Mouse (Mus musculus): ENCODE data around the gene Prl8a9. TPM values are rescaled to one million over a fixed set of nuclear protein-coding genes. Genes with fewer than 3 reads are reported as not detected.

The Prl8a9 gene
- polyA plus RNA-seq (2015; fragmentation: Nextera tagmentation; extraction: Ambion mirVana): not detected in 2 replicates

- Histone ChIP-seq H3K9me3 (replicated peaks) (no peaks in the 10 kb centered on the region), H3K4me3 (no peak within 1 kb of the TSS), H3K4me1 (replicated peaks) (no peaks in the 10 kb centered on the region), H3K36me3 (no peaks in the 10 kb centered on the region), H3K9ac (no peak within 1 kb of the TSS), H3K27ac (no peak within 1 kb of the TSS), H3K27me3 (no peaks in the 10 kb centered on the region), H3K4me2 (no peak within 1 kb of the TSS)
- ATAC-seq (replicated peaks; ENCODE audit: insufficient number of reproducible peaks, insufficient read depth, low FRiP score, low read depth): no peak
- WGBS: 73% methylated on average over 2 of the region's 2 CpGs
These were observed at the start of gene Prl8a9 for GRCm38 (mm10) chr13:27564506-27564905. Prl8a9 (minus strand) TSS chr13:27564606.

GRCm38 (mm10) chr13:27610482-27610881, 46.1 kb upstream of the Prl8a9 start, which contains the start of gene Prl7b1:
Prl7b1 (minus strand) TSS chr13:27610582.
- Histone ChIP-seq H3K4me2 (no peak within 1 kb of the TSS), H3K9me3 (replicated peaks) (no peaks in the 10 kb centered on the region), H3K9ac (no peak within 1 kb of the TSS), H3K4me3 (no peak within 1 kb of the TSS), H3K36me3 (no peaks in the 10 kb centered on the region), H3K27me3 (no peaks in the 10 kb centered on the region), H3K4me1 (replicated peaks) (no peaks in the 10 kb centered on the region), H3K27ac (no peak within 1 kb of the TSS)
- no peak for ATAC-seq (replicated peaks; ENCODE audit: insufficient number of reproducible peaks, insufficient read depth, low FRiP score, low read depth)
- 65% methylated on average over 4 of the region's 4 CpGs for WGBS

- 67% methylated on average over 2 of the region's 2 CpGs for WGBS
- H3K4me1 ChIP-seq (replicated peaks): no peaks in the 10 kb centered on the region
- no peak within 1 kb of the TSS for H3K4me3 ChIP-seq
- H3K4me2 ChIP-seq: no peak within 1 kb of the TSS
- H3K9ac ChIP-seq: no peak within 1 kb of the TSS
- no peaks in the 10 kb centered on the region for H3K27me3 ChIP-seq
- no peaks in the 10 kb centered on the region for H3K36me3 ChIP-seq
- H3K9me3 ChIP-seq (replicated peaks): no peaks in the 10 kb centered on the region
- H3K27ac ChIP-seq: no peak within 1 kb of the TSS
- ATAC-seq (replicated peaks; ENCODE audit: insufficient number of reproducible peaks, insufficient read depth, low FRiP score, low read depth): no peak
These were observed 17.7 kb upstream of the Prl8a9 start, which contains the start of gene Prl8a1 for GRCm38 (mm10) chr13:27582071-27582470. Prl8a1 (minus strand) TSS chr13:27582171.

- Histone ChIP-seq H3K36me3 (no peaks in the 10 kb centered on the region), H3K4me2 (no peak overlapping the region), H3K27ac (no peak overlapping the region), H3K4me1 (replicated peaks) (no peaks in the 10 kb centered on the region), H3K9ac (no peak overlapping the region), H3K4me3 (no peak overlapping the region), H3K9me3 (replicated peaks) (no peaks in the 10 kb centered on the region), H3K27me3 (no peaks in the 10 kb centered on the region)
- no peak for ATAC-seq (replicated peaks; ENCODE audit: insufficient number of reproducible peaks, insufficient read depth, low FRiP score, low read depth)
These were observed 11.1 kb downstream of the Prl8a9 start for GRCm38 (mm10) chr13:27553336-27553735.

- Histone ChIP-seq H3K9ac (no peak overlapping the region), H3K4me2 (no peak overlapping the region), H3K27me3 (no peaks in the 10 kb centered on the region), H3K9me3 (replicated peaks) (no peaks in the 10 kb centered on the region), H3K27ac (no peak overlapping the region), H3K36me3 (no peaks in the 10 kb centered on the region), H3K4me3 (no peak overlapping the region), H3K4me1 (replicated peaks) (no peaks in the 10 kb centered on the region)
- ATAC-seq (replicated peaks; ENCODE audit: insufficient number of reproducible peaks, insufficient read depth, low FRiP score, low read depth): no peak
- WGBS: 66% methylated on average over 4 of the region's 4 CpGs
These were observed 41.2 kb downstream of the Prl8a9 start for GRCm38 (mm10) chr13:27523156-27523555.

GRCm38 (mm10) chr13:27513117-27513516, 51.3 kb downstream of the Prl8a9 start, which contains the start of gene Prl8a8:
Prl8a8 (minus strand) TSS chr13:27513217.
- 77% methylated on average over 4 of the region's 4 CpGs for WGBS
- no peak within 1 kb of the TSS for H3K4me3 ChIP-seq
- H3K4me1 ChIP-seq (replicated peaks): no peaks in the 10 kb centered on the region
- H3K9ac ChIP-seq: no peak within 1 kb of the TSS
- no peaks in the 10 kb centered on the region for H3K36me3 ChIP-seq
- H3K4me2 ChIP-seq: no peak within 1 kb of the TSS
- no peak for ATAC-seq (replicated peaks; ENCODE audit: insufficient number of reproducible peaks, insufficient read depth, low FRiP score, low read depth)
- no peaks in the 10 kb centered on the region for H3K9me3 ChIP-seq (replicated peaks)
- H3K27me3 ChIP-seq: no peaks in the 10 kb centered on the region
- no peak within 1 kb of the TSS for H3K27ac ChIP-seq

Other genes starting within 250 kb of the Prl8a9 start
- gene Prl8a2, start 218.9 kb downstream of the Prl8a9 start, polyA plus RNA-seq (2015; fragmentation: Nextera tagmentation; extraction: Ambion mirVana): not detected in 2 replicates
- gene Prl2b1, start 173.8 kb downstream of the Prl8a9 start, polyA plus RNA-seq (2015; fragmentation: Nextera tagmentation; extraction: Ambion mirVana): not detected in 2 replicates
- gene Prl8a6, start 125.9 kb downstream of the Prl8a9 start, polyA plus RNA-seq (2015; fragmentation: Nextera tagmentation; extraction: Ambion mirVana): not detected in 2 replicates
- not detected in 2 replicates for gene Prl8a8, start 51.4 kb downstream of the Prl8a9 start, polyA plus RNA-seq (2015; fragmentation: Nextera tagmentation; extraction: Ambion mirVana)
- gene Prl8a1, start 17.6 kb upstream of the Prl8a9 start, polyA plus RNA-seq (2015; fragmentation: Nextera tagmentation; extraction: Ambion mirVana): not detected in 2 replicates
- not detected in 2 replicates for gene Prl7b1, start 46.0 kb upstream of the Prl8a9 start, polyA plus RNA-seq (2015; fragmentation: Nextera tagmentation; extraction: Ambion mirVana)
- not detected in 2 replicates for gene Prl7a1, start 77.9 kb upstream of the Prl8a9 start, polyA plus RNA-seq (2015; fragmentation: Nextera tagmentation; extraction: Ambion mirVana)
- gene Prl7a2, start 103.4 kb upstream of the Prl8a9 start, polyA plus RNA-seq (2015; fragmentation: Nextera tagmentation; extraction: Ambion mirVana): not detected in 2 replicates
- not detected in 2 replicates for gene Prl7d1, start 152.1 kb upstream of the Prl8a9 start, polyA plus RNA-seq (2015; fragmentation: Nextera tagmentation; extraction: Ambion mirVana)
- not detected in 2 replicates for gene Prl7c1, start 216.2 kb upstream of the Prl8a9 start, polyA plus RNA-seq (2015; fragmentation: Nextera tagmentation; extraction: Ambion mirVana)
- gene Prl2a1, start 237.0 kb upstream of the Prl8a9 start, polyA plus RNA-seq (2015; fragmentation: Nextera tagmentation; extraction: Ambion mirVana): not detected in 2 replicates